Mouse (Mus musculus): ENCODE data around the gene Mapk10. TPM values are rescaled to one million over a fixed set of nuclear protein-coding genes. Genes with fewer than 3 reads are reported as not detected.

The Mapk10 gene
- polyA plus RNA-seq, 1 experiment from 2014 or later = 61.3 TPM

DNA sequence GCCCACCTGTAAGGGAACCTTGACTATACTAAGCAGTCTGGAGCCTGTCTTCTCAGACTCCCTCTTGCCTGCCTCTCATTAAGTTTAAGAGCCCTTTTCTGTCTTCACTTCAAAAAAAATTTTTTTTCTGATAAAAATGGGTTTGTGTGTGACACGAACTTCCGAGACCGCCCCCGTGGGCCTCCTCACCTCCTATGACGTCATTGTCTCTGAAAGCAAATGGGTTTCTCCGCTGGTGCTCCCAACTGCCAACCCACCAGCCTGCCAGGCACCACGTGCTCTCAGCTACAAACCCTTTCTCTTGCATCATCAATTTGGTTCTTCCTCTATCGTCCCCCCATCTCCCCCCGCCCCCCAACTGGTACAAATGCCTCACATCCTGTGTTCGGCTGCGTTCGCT, 307.1 kb downstream of the Mapk10 start:
- no peak for ATAC-seq
- H3K4me1 ChIP-seq (ENCODE audit: control insufficient read depth, insufficient read depth, low read length) = peaks cover 6% of the 10 kb centered on the region; the same call in 1 of the 2 replicates
- no peaks in the 10 kb centered on the region for H3K9me3 ChIP-seq (replicated peaks; ENCODE audit: control insufficient read depth, low read length)
- H3K4me2 ChIP-seq (ENCODE audit: low read length) = no peak overlapping the region
- no peak overlapping the region for H3K4me3 ChIP-seq (ENCODE audit: low read depth, low read length)
- H3K27me3 ChIP-seq (replicated peaks; ENCODE audit: control insufficient read depth, insufficient read depth, low read length) = no peaks in the 10 kb centered on the region
- no peak overlapping the region for H3K27ac ChIP-seq (ENCODE audit: low read depth, low read length)
- WGBS = 86% methylated on average over 12 of the region's 12 CpGs
- DNase-seq (ENCODE audit: low spot score) = no peak
- H3K9ac ChIP-seq (ENCODE audit: low read length) = no peak overlapping the region
- no peaks in the 10 kb centered on the region for H3K36me3 ChIP-seq (ENCODE audit: control insufficient read depth, insufficient read depth, low read length)

DNA sequence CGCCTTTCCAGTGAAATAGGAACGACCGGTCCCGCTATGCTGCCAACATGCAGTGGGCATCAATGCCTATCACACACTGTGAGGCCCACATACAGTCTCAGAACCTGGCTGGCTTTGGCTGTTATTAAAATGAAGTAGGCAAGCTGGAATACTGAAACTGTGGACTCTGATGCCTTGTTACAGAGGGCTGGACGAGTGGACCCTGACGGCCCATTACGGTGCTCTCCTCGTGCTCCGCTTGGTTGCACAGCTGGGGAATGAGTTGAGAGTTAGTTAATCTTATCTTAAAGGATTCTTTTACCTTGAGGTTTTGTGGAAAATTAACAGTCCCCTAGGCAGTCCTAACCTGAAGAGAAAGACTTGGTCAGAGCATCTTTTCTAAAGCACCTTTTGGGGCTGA, 307.6 kb downstream of the Mapk10 start:
- Histone ChIP-seq H3K27ac (ENCODE audit: low read depth, low read length) (no peak overlapping the region), H3K4me1 (ENCODE audit: control insufficient read depth, insufficient read depth, low read length) (peaks cover 6% of the 10 kb centered on the region; the same call in 1 of the 2 replicates), H3K36me3 (ENCODE audit: control insufficient read depth, insufficient read depth, low read length) (no peaks in the 10 kb centered on the region), H3K9me3 (replicated peaks; ENCODE audit: control insufficient read depth, low read length) (no peaks in the 10 kb centered on the region), H3K4me3 (ENCODE audit: low read depth, low read length) (no peak overlapping the region), H3K4me2 (ENCODE audit: low read length) (no peak overlapping the region), H3K9ac (ENCODE audit: low read length) (no peak overlapping the region), H3K27me3 (replicated peaks; ENCODE audit: control insufficient read depth, insufficient read depth, low read length) (no peaks in the 10 kb centered on the region)
- ATAC-seq = no peak
- 85% methylated on average over 9 of the region's 9 CpGs for WGBS
- DNase-seq (ENCODE audit: low spot score) = no peak

DNA sequence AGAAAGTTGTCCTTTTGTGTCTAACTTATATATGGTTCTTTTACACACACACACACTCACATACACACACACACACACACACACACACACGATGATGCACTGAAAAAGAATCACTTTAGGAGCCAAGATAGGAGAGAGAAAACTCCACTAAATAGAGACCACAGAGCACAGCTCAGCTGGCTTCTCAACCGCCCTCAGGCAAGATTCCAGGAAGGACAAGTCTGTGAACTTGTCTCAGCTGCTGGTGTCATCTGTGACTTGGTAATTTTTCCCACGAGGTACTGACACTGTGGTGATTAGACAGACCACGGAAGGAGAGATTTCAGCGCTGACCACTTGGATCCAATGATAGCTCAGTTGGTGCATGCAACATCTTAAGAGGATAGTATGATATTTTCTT, 310.0 kb downstream of the Mapk10 start:
- Histone ChIP-seq H3K36me3 (ENCODE audit: control insufficient read depth, insufficient read depth, low read length) (no peaks in the 10 kb centered on the region), H3K9me3 (replicated peaks; ENCODE audit: control insufficient read depth, low read length) (no peaks in the 10 kb centered on the region), H3K4me1 (ENCODE audit: control insufficient read depth, insufficient read depth, low read length) (0 out of 2 replicates have a peak, but pooled peaks cover 2% of the 10 kb centered on the region), H3K4me3 (ENCODE audit: low read depth, low read length) (no peak overlapping the region), H3K27ac (ENCODE audit: low read depth, low read length) (no peak overlapping the region), H3K4me2 (ENCODE audit: low read length) (no peak overlapping the region), H3K9ac (ENCODE audit: low read length) (no peak overlapping the region), H3K27me3 (replicated peaks; ENCODE audit: control insufficient read depth, insufficient read depth, low read length) (no peaks in the 10 kb centered on the region)
- DNase-seq (ENCODE audit: low spot score) (no peak), ATAC-seq (no peak)
- 86% methylated on average over 5 of the region's 5 CpGs for WGBS

- no peak overlapping the region for H3K27ac ChIP-seq (ENCODE audit: low read depth, low read length)
- WGBS = 83% methylated on average over 6 of the region's 6 CpGs
- H3K9ac ChIP-seq (ENCODE audit: low read length) = no peak overlapping the region
- H3K36me3 ChIP-seq (ENCODE audit: control insufficient read depth, insufficient read depth, low read length) = no peaks in the 10 kb centered on the region
- no peaks in the 10 kb centered on the region for H3K9me3 ChIP-seq (replicated peaks; ENCODE audit: control insufficient read depth, low read length)
- ATAC-seq (no peak), DNase-seq (ENCODE audit: low spot score) (no peak)
- H3K4me3 ChIP-seq (ENCODE audit: low read depth, low read length) = no peak overlapping the region
- H3K27me3 ChIP-seq (replicated peaks; ENCODE audit: control insufficient read depth, insufficient read depth, low read length) = no peaks in the 10 kb centered on the region
- no peak overlapping the region for H3K4me2 ChIP-seq (ENCODE audit: low read length)
- H3K4me1 ChIP-seq (ENCODE audit: control insufficient read depth, insufficient read depth, low read length) = no peaks in the 10 kb centered on the region
Measured at GRCm38 (mm10) chr5:102899680-102900215, 311.4 kb downstream of the Mapk10 start.

- ATAC-seq (no peak), DNase-seq (ENCODE audit: low spot score) (no peak)
- Histone ChIP-seq H3K9me3 (replicated peaks; ENCODE audit: control insufficient read depth, low read length) (no peaks in the 10 kb centered on the region), H3K9ac (ENCODE audit: low read length) (no peak overlapping the region), H3K4me1 (ENCODE audit: control insufficient read depth, insufficient read depth, low read length) (no peaks in the 10 kb centered on the region), H3K36me3 (ENCODE audit: control insufficient read depth, insufficient read depth, low read length) (no peaks in the 10 kb centered on the region), H3K4me2 (ENCODE audit: low read length) (no peak overlapping the region), H3K4me3 (ENCODE audit: low read depth, low read length) (no peak overlapping the region), H3K27me3 (replicated peaks; ENCODE audit: control insufficient read depth, insufficient read depth, low read length) (no peaks in the 10 kb centered on the region), H3K27ac (ENCODE audit: low read depth, low read length) (no peak overlapping the region)
- WGBS = 94% methylated on average over 4 of the region's 4 CpGs
Measured at GRCm38 (mm10) chr5:102898301-102898700, 312.8 kb downstream of the Mapk10 start.

DNA sequence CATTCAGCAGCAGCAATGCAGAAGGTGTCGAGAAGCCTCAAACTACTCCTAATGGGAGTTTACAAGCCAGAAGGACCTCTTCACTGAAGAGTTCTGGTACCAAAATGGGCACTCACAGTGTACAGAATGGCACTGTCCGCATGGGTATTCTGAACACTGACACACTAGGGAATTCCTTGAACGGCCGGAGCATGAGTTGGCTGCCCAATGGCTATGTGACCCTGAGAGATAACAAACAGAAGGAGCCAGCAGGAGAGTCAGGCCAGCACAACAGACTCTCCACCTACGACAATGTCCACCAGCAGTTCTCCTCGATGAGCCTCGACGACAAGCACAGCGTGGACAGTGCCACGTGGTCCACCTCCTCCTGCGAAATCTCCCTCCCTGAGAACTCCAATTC, 318.9 kb downstream of the Mapk10 start:
- no peak for DNase-seq (ENCODE audit: low spot score)
- WGBS = 97% methylated on average over 11 of the region's 11 CpGs
- ATAC-seq = no peak
- H3K4me3 ChIP-seq (ENCODE audit: low read depth, low read length) = no peak overlapping the region
- no peaks in the 10 kb centered on the region for H3K27me3 ChIP-seq (replicated peaks; ENCODE audit: control insufficient read depth, insufficient read depth, low read length)
- no peaks in the 10 kb centered on the region for H3K9me3 ChIP-seq (replicated peaks; ENCODE audit: control insufficient read depth, low read length)
- no peaks in the 10 kb centered on the region for H3K36me3 ChIP-seq (ENCODE audit: control insufficient read depth, insufficient read depth, low read length)
- H3K4me2 ChIP-seq (ENCODE audit: low read length) = no peak overlapping the region
- no peak overlapping the region for H3K27ac ChIP-seq (ENCODE audit: low read depth, low read length)
- no peaks in the 10 kb centered on the region for H3K4me1 ChIP-seq (ENCODE audit: control insufficient read depth, insufficient read depth, low read length)
- no peak overlapping the region for H3K9ac ChIP-seq (ENCODE audit: low read length)

DNA sequence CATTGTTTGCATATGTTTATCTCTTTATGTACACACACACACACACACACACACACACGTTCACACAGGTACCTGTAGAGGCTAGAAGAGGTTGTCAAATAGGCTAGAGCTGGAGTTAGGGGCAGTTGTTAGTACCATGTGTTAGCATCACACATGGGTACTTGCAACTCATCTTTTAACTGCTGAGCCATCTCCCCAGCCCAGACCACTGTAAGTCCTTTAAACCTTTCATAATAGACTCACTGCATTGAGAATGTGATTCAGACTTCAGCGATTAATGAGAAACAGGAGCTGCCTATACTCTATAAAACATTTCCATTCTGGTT, 322.0 kb downstream of the Mapk10 start:
- no peaks in the 10 kb centered on the region for H3K4me1 ChIP-seq (ENCODE audit: control insufficient read depth, insufficient read depth, low read length)
- H3K4me3 ChIP-seq (ENCODE audit: low read depth, low read length) = no peak overlapping the region
- no peaks in the 10 kb centered on the region for H3K36me3 ChIP-seq (ENCODE audit: control insufficient read depth, insufficient read depth, low read length)
- ATAC-seq (no peak), DNase-seq (ENCODE audit: low spot score) (no peak)
- no peaks in the 10 kb centered on the region for H3K9me3 ChIP-seq (replicated peaks; ENCODE audit: control insufficient read depth, low read length)
- WGBS = 84% methylated on average over 2 of the region's 2 CpGs
- H3K4me2 ChIP-seq (ENCODE audit: low read length) = no peak overlapping the region
- H3K27ac ChIP-seq (ENCODE audit: low read depth, low read length) = no peak overlapping the region
- H3K27me3 ChIP-seq (replicated peaks; ENCODE audit: control insufficient read depth, insufficient read depth, low read length) = no peaks in the 10 kb centered on the region
- no peak overlapping the region for H3K9ac ChIP-seq (ENCODE audit: low read length)

GRCm38 (mm10) chr5:102888482-102889162, 322.5 kb downstream of the Mapk10 start:
- Histone ChIP-seq H3K9ac (ENCODE audit: low read length) (no peak overlapping the region), H3K4me2 (ENCODE audit: low read length) (no peak overlapping the region), H3K27ac (ENCODE audit: low read depth, low read length) (no peak overlapping the region), H3K4me1 (ENCODE audit: control insufficient read depth, insufficient read depth, low read length) (no peaks in the 10 kb centered on the region), H3K9me3 (replicated peaks; ENCODE audit: control insufficient read depth, low read length) (no peaks in the 10 kb centered on the region), H3K4me3 (ENCODE audit: low read depth, low read length) (no peak overlapping the region), H3K36me3 (ENCODE audit: control insufficient read depth, insufficient read depth, low read length) (no peaks in the 10 kb centered on the region), H3K27me3 (replicated peaks; ENCODE audit: control insufficient read depth, insufficient read depth, low read length) (no peaks in the 10 kb centered on the region)
- ATAC-seq = no peak
- DNase-seq (ENCODE audit: low spot score) = no peak
- 85% methylated on average over 14 of the region's 14 CpGs for WGBS

DNA sequence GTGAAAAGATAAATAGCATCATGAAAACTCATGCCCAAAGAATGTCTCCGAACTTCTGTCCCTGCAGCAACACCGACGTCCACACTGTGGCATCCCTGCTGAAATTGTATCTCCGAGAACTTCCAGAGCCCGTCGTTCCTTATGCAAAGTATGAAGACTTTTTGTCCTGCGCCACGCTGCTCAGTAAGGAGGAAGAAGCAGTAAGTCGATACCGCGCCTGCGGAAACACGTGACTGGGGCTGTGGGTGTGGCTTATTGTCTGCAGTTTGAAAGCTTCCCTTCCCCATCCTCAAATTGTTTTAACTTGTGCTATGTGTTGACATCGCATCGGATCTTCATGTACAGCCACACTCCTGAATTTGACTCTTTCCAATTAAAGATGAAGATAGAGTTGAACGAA, 335.5 kb downstream of the Mapk10 start:
- DNase-seq (ENCODE audit: low spot score) = no peak

More for the DNA sequence above, 335.5 kb downstream of the Mapk10 start:
- ATAC-seq = no peak
- no peaks in the 10 kb centered on the region for H3K9me3 ChIP-seq (replicated peaks; ENCODE audit: control insufficient read depth, low read length)
- WGBS = 64% methylated on average over 16 of the region's 16 CpGs
- H3K9ac ChIP-seq (ENCODE audit: low read length) = no peak overlapping the region
- H3K4me1 ChIP-seq (ENCODE audit: control insufficient read depth, insufficient read depth, low read length) = no peaks in the 10 kb centered on the region
- H3K36me3 ChIP-seq (ENCODE audit: control insufficient read depth, insufficient read depth, low read length) = no peaks in the 10 kb centered on the region
- no peak overlapping the region for H3K4me3 ChIP-seq (ENCODE audit: low read depth, low read length)
- H3K27me3 ChIP-seq (replicated peaks; ENCODE audit: control insufficient read depth, insufficient read depth, low read length) = no peaks in the 10 kb centered on the region
- H3K27ac ChIP-seq (ENCODE audit: low read depth, low read length) = no peak overlapping the region
- H3K4me2 ChIP-seq (ENCODE audit: low read length) = no peak overlapping the region

Data from forebrain, embryonic 14.5 days (tissue).